Mouse (Mus musculus) midbrain, embryonic 14.5 days (tissue): ENCODE results near the gene Rpl38. TPM values are rescaled to one million over a fixed set of nuclear protein-coding genes. Genes with fewer than 3 reads are reported as not detected.

Experiments used
- ATAC-seq: fragments of 200-750 bp; cut with Nextera tagmentation; 2 replicates; pipeline ENCODE4 v1.8.0; 2017; ENCODE audit warnings: moderate number of reproducible peaks, moderate library complexity; ENCODE audit not compliant: low FRiP score, low TSS enrichment
- DNase-seq: peaks from one replicate; pipeline ENCODE4 v3.0.0-alpha.2; 2015
- H3K27ac ChIP-seq: fragments of 300-500 bp; sonication (generic); replicated peaks from 2 replicates; pipeline ENCODE4 v1.5.1; 2014; ENCODE audit warnings: mild to moderate bottlenecking, low read depth, low read length, moderate library complexity
- H3K27me3 ChIP-seq: fragments of 300-500 bp; sonication (generic); 2 replicates; pipeline ENCODE4 v1.6.1; 2014; ENCODE audit warnings: low read length, control low read depth, mixed read lengths; ENCODE audit not compliant: control insufficient read depth, insufficient read depth
- H3K36me3 ChIP-seq: fragments of 300-500 bp; sonication (generic); 2 replicates; pipeline ENCODE4 v1.6.1; 2014; ENCODE audit warnings: low read length, control low read depth; ENCODE audit not compliant: control insufficient read depth, insufficient read depth
- H3K4me1 ChIP-seq: fragments of 300-500 bp; sonication (generic); 2 replicates; pipeline ENCODE4 v1.6.1; 2014; ENCODE audit warnings: mild to moderate bottlenecking, antibody characterized with exemption, low read length, control low read depth; ENCODE audit not compliant: control insufficient read depth, insufficient read depth
- H3K4me2 ChIP-seq: fragments of 300-500 bp; sonication (generic); 2 replicates; pipeline ENCODE4 v1.6.1; 2014; ENCODE audit warnings: mild to moderate bottlenecking, low read length, moderate library complexity
- H3K4me3 ChIP-seq: fragments of 300-500 bp; sonication (generic); replicated peaks from 2 replicates; pipeline ENCODE4 v1.5.1; 2014; ENCODE audit warnings: low read depth, low read length
- H3K9ac ChIP-seq: fragments of 300-500 bp; sonication (generic); replicated peaks from 2 replicates; pipeline ENCODE4 v1.6.1; 2014; ENCODE audit warnings: mild to moderate bottlenecking, low read length, moderate library complexity
- H3K9me3 ChIP-seq: fragments of 300-500 bp; sonication (generic); 2 replicates; pipeline ENCODE4 v1.6.1; 2016; ENCODE audit warnings: low read length, control low read depth, mixed read lengths; ENCODE audit not compliant: control insufficient read depth
- WGBS: fragments of 180-500 bp; shearing (Covaris S2); extraction: QIAGEN DNeasy Blood & Tissue Kit; methylation state at CpG from one replicate; pipeline ENCODE4 v1.1.7; 2014; 5-methylcytosine and 5-hydroxymethylcytosine counted together
- polyA plus RNA-seq: library from polyadenylated mRNA; unstranded; fragments of >200 nt; fragmentation: Nextera tagmentation; extraction: Ambion mirVana; gene quantifications from 2 replicates; pipeline ENCODE4 v1.2.1, GENCODE M21; 2014

Gene Rpl38
- polyA plus RNA-seq, 1 experiment from 2014 or later, result 707 TPM

DNA sequence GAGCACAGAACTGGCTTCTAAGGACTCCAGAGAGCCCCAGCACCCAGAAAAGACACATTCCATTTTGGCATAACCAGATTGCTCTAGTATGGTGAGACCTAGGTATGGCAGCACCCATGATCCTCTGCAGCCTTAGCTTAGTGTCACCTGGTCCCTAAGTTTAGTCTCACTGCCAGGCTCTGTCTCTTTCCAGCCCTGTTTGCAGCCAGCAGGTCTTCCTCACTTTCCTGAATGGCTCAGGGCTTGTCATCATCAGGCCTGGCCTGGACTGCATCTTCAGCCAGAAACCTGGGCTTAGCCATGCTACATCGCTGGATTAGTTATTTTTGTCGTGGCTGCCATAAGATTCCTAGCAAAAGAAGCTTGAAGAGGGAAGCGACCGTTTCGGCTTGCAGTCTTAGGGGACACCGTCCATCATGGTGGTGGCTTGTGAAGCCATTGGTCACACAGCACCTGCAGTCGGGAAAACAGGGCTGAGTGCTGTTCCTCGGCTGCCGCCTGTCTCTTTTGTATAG is 17.3 kb downstream of the Rpl38 start:
- Histone ChIP-seq H3K4me1 (no peaks in the 10 kb centered on the region), H3K36me3 (no peaks in the 10 kb centered on the region), H3K9ac (no peak overlapping the region), H3K4me2 (no peak overlapping the region), H3K9me3 (no peaks in the 10 kb centered on the region), H3K4me3 (no peak overlapping the region), H3K27me3 (no peaks in the 10 kb centered on the region), H3K27ac (no peak overlapping the region)
- ATAC-seq, result no peak
- WGBS, result 74% methylated on average over 9 of the region's 9 CpGs
- no peak for DNase-seq

DNA sequence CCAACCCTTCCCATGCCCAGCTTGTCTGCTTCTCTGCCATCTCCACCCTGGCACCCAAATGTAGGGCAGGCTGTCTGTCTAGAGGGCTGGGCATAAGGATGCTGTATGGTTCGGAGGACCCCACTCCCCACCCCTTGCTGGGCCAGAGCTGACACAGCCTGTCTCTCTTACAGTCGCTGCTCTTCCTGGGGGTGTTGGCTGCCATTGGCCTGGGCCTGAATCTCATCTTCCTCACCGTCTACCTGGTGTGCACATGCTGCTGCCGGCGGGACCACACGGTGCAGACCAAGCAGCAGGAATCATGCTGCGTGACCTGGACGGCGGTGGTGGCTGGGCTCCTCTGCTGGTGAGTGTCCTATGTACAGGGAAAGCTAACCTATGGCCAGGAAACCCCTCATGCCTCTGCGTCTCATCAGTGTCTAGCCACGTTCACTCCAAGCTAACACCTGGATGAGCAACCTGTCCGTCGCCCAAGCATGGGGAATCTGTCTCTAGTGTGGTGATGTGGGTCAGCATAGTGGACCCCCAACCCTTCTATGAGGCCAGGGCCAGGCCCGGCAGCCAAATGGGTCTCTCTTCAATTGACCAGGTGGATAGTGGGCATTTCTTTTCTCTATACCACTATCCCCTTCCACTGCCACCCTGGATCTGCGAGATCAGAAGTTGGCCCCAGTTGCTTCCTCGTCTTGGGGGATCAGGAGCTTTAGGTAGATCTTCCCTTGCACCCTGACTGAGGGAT is 18.1 kb downstream of the Rpl38 start:
- WGBS, result 94% methylated on average over 16 of the region's 16 CpGs
- DNase-seq (no peak), ATAC-seq (no peak)
- Histone ChIP-seq H3K9me3 (no peaks in the 10 kb centered on the region), H3K27ac (no peak overlapping the region), H3K36me3 (no peaks in the 10 kb centered on the region), H3K4me3 (no peak overlapping the region), H3K4me1 (no peaks in the 10 kb centered on the region), H3K27me3 (no peaks in the 10 kb centered on the region), H3K4me2 (no peak overlapping the region), H3K9ac (no peak overlapping the region)

- ATAC-seq (no peak), DNase-seq (no peak)
- Histone ChIP-seq H3K4me2 (no peak overlapping the region), H3K9me3 (no peaks in the 10 kb centered on the region), H3K27me3 (no peaks in the 10 kb centered on the region), H3K27ac (no peak overlapping the region), H3K9ac (no peak overlapping the region), H3K4me3 (no peak overlapping the region), H3K4me1 (no peaks in the 10 kb centered on the region), H3K36me3 (no peaks in the 10 kb centered on the region)
- 62% methylated on average over 10 of the region's 10 CpGs for WGBS
Measured at GRCm38 (mm10) chr11:114687574-114688188, 19.4 kb downstream of the Rpl38 start.

DNA sequence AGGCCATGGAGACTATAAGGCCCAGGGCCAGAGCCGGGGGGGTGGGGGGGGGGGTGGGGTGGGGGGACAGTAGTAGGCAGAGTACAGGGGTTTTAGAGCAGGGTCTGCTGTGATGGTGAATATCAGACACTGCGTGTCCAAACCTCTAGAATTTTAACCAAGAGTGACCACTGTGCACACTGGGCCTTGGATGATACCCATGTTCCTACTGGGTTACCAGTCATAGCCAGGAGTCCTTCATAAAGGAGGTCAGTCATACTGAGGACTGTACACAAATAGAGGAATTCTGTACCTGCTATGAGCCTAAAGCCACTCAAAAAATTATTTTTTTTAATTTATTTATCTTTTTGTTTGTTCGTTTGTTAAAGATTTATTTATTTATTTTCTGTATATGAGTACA is 20.4 kb downstream of the Rpl38 start:
- Histone ChIP-seq H3K4me2 (no peak overlapping the region), H3K9ac (no peak overlapping the region), H3K27ac (no peak overlapping the region), H3K36me3 (no peaks in the 10 kb centered on the region), H3K27me3 (no peaks in the 10 kb centered on the region), H3K4me1 (no peaks in the 10 kb centered on the region), H3K9me3 (no peaks in the 10 kb centered on the region), H3K4me3 (no peak overlapping the region)
- WGBS, result 95% methylated on average over 2 of the region's 3 CpGs
- no peak for DNase-seq
- no peak for ATAC-seq

- Histone ChIP-seq H3K4me2 (no peak overlapping the region), H3K27ac (no peak overlapping the region), H3K9ac (no peak overlapping the region), H3K4me1 (no peaks in the 10 kb centered on the region), H3K4me3 (no peak overlapping the region), H3K9me3 (no peaks in the 10 kb centered on the region), H3K27me3 (no peaks in the 10 kb centered on the region), H3K36me3 (no peaks in the 10 kb centered on the region)
- no peak for ATAC-seq
- DNase-seq, result no peak
- 88% methylated on average over 15 of the region's 15 CpGs for WGBS
Measured at GRCm38 (mm10) chr11:114690192-114690591, 21.9 kb downstream of the Rpl38 start.

GRCm38 (mm10) chr11:114691454-114692182 is 23.3 kb downstream of the Rpl38 start:
- Histone ChIP-seq H3K27ac (no peak overlapping the region), H3K4me2 (no peak overlapping the region), H3K9me3 (no peaks in the 10 kb centered on the region), H3K9ac (no peak overlapping the region), H3K4me1 (no peaks in the 10 kb centered on the region), H3K4me3 (no peak overlapping the region), H3K27me3 (no peaks in the 10 kb centered on the region), H3K36me3 (no peaks in the 10 kb centered on the region)
- ATAC-seq, result no peak
- 66% methylated on average over 6 of the region's 6 CpGs for WGBS
- DNase-seq, result no peak

- Histone ChIP-seq H3K27me3 (no peaks in the 10 kb centered on the region), H3K36me3 (no peaks in the 10 kb centered on the region), H3K4me3 (no peak overlapping the region), H3K27ac (no peak overlapping the region), H3K4me2 (no peak overlapping the region), H3K4me1 (no peaks in the 10 kb centered on the region), H3K9me3 (no peaks in the 10 kb centered on the region), H3K9ac (no peak overlapping the region)
- no peak for DNase-seq
- WGBS, result 40% methylated on average over 7 of the region's 7 CpGs
- ATAC-seq, result no peak
Measured at GRCm38 (mm10) chr11:114692601-114693000, 24.3 kb downstream of the Rpl38 start.

DNA sequence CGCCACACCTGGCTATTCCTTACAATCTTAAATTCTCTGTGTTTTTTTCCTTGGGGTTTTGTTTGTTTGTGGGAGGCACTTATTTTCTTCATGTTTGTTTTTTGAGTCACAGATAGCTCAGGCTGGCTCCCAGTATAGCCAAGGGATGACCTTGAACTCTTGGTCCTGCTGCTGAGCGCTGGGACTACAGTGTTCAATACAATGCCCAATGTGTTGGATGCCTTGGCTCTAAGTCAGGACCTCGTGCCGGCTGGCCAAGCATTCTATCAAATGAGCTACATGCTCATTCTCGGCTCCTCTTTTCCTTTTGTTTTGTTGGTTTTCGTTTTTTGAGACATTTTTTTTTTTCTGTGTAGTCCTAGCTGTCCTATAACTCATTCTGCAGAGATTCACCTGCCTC is 25.1 kb downstream of the Rpl38 start:
- DNase-seq (no peak), ATAC-seq (no peak)
- Histone ChIP-seq H3K27me3 (no peaks in the 10 kb centered on the region), H3K9ac (no peak overlapping the region), H3K36me3 (no peaks in the 10 kb centered on the region), H3K4me1 (no peaks in the 10 kb centered on the region), H3K4me3 (no peak overlapping the region), H3K27ac (no peak overlapping the region), H3K4me2 (no peak overlapping the region), H3K9me3 (no peaks in the 10 kb centered on the region)
- WGBS, result 90% methylated on average over 6 of the region's 6 CpGs
